Mouse (Mus musculus) thymus, adult 2 months (tissue): ENCODE data around the gene March8.

Experiments
- CTCF ChIP-seq: fragments of 200-500 bp; IDR thresholded peaks from 2 replicates; pipeline ENCODE4 v1.5.1; 2012; ENCODE audit warnings: mild to moderate bottlenecking, control low read depth, low read length, moderate library complexity, borderline replicate concordance; ENCODE audit not compliant: control insufficient read depth, poor library complexity, insufficient read depth; ENCODE audit errors: extremely low read depth
- POLR2A ChIP-seq: fragments of 200-500 bp; IDR thresholded peaks from 2 replicates; pipeline ENCODE4 v1.6.1; 2012; ENCODE audit warnings: mild to moderate bottlenecking, low read length, control low read depth, moderate library complexity; ENCODE audit not compliant: control insufficient read depth, poor library complexity, insufficient read depth; ENCODE audit errors: extremely low read depth

DNA sequence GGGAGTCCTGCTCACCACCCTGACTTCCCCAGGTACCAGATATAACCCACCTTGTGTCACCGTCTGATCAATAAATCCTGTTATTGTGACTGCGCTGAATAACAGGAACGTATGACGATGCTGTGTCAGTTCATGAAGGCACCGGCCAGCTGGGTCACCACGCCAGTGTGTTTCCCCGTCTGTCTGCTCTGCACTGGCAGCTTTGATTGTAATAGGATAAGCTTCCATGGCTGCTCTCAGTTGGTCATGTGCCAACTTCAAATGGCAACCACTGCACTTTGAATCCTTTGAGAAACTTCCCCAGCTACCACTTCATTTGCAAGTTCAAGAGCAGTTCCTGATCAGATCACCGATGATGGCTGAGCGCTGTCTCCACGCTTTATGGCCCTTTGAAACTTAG lies 45.8 kb downstream of the March8 start:
- TF ChIP-seq CTCF (no peak), POLR2A (no peak)
